Mouse (Mus musculus) brain, embryonic 14.5 days (tissue): ENCODE measurements around the gene Atp5b. TPM values are rescaled to one million over a fixed set of nuclear protein-coding genes. Genes with fewer than 3 reads are reported as not detected.
"Not testable (repeated sequence)": the region's sequence is repeated elsewhere in the genome, so short reads cannot be mapped to it uniquely, and the experiment has no call there.

Experiments
- DNase-seq: peaks from one replicate; pipeline ENCODE4 v3.0.0-alpha.2; 2011; ENCODE audit warnings: low read depth
- CTCF ChIP-seq: fragments of 200-500 bp; IDR thresholded peaks from 2 replicates; pipeline ENCODE4 v1.5.1; 2012; ENCODE audit warnings: inconsistent platforms, mild to moderate bottlenecking, moderate library complexity, borderline replicate concordance; ENCODE audit not compliant: insufficient read depth, insufficient read length; ENCODE audit errors: extremely low read depth
- POLR2A ChIP-seq: fragments of 200-500 bp; IDR thresholded peaks from 2 replicates; pipeline ENCODE4 v1.6.1; 2012; ENCODE audit warnings: mild to moderate bottlenecking, inconsistent platforms, borderline replicate concordance; ENCODE audit not compliant: poor library complexity, insufficient read depth, insufficient read length, severe bottlenecking; ENCODE audit errors: extremely low read depth
- polyA plus RNA-seq: library from polyadenylated mRNA; depleted of rRNA; stranded (reverse); fragments of >200 nt; gene quantifications from 2 replicates; pipeline ENCODE4 v1.2.3, GENCODE M21; 2012

The Atp5b gene
- polyA plus RNA-seq, 1 experiment: 1,616 TPM

DNA sequence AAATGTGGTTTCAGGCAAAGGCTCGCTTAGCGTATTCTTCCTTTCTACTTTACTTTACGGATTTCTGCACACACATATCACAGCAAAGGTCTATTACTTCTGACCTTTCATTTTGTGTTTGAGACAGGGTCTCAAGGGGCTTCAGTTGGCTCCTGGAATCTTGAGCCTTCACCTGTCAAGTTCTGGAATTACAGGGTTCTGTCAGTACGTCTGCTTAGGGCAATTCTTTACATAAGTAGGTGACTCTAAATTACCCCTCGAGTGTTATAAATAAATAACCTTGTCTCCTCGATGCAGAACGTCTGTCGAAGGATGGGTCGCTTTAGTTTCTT lies 630 bp upstream of the Atp5b start:
- TF ChIP-seq POLR2A (no peak), CTCF (no peak)
- DNase-seq: no peak

DNA sequence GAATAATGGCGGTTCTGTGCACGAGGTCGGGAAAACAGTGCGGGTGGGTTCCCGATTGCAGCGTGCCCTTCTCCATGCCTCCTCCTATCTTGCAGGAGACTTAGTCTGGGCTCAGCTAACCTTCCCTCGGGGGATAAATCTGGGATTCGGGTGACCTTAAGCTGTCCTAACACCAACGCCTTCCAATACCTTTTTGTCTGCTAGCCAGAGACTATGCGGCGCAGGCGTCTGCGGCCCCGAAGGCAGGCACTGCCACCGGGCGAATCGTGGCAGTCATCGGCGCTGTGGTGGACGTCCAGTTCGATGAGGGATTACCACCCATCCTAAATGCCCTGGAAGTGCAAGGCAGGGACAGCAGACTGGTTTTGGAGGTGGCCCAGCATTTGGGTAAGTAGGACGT lies 615 bp downstream of the Atp5b start:
- TF ChIP-seq CTCF (no peak), POLR2A (no peak)
- no peak for DNase-seq

DNA sequence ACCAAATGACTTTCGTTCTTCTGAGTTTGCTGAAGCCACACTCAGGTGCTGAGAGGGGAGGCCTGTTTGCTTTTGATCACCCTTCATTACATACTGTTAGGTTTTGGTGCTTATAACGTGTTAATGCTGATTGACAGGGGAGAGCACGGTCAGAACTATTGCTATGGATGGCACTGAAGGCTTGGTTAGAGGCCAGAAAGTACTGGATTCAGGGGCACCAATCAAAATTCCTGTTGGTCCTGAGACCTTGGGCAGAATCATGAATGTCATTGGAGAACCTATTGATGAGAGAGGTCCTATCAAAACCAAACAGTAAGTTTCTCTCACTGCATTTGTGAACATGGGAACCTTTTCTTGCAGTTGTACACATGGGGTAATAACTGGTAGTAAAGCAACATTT lies 1.1 kb downstream of the Atp5b start:
- no peak for DNase-seq
- TF ChIP-seq POLR2A (no peak), CTCF (no peak)

DNA sequence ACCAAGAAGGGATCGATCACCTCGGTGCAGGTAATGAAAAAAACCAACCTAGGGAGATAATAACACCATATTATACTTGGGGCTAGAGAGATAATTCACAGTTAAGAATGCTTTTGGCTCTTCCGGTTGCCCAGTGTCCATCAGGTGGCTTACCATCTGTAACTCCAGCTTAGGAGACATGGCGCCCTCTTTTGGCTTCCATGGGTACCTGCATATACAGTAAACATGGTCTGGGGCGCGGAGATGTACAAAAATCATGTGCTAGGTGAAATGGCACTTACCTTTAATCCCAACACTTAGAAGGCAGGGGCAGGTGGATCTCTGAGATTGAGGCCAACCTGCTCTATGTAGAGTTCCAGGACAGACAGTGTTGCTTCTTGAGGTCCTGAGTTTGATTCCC lies 3.3 kb downstream of the Atp5b start:
- TF ChIP-seq POLR2A (no peak), CTCF (peak; percentile 45; the same call in 1 of the 2 replicates)
- peak; percentile 49 for DNase-seq

DNA sequence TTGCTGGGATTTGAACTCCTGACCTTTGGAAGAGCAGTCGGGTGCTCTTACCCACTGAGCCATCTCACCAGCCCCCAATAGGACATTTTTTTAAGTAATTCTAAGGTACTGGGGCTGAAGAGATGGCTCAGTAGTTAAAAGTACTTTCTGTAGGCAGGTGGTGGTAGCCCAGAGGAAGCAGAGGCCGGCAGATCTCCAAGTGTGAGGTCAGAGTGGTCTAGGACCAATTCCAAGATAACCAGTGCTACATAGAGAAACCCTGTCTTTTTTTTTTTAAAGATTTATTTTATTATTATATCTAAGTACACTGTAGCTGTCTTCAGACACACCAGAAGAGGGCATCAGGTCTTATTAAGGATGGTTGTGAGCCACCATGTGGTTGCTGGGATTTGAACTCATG lies 4.1 kb downstream of the Atp5b start:
- DNase-seq: not testable (repeated sequence)

DNA sequence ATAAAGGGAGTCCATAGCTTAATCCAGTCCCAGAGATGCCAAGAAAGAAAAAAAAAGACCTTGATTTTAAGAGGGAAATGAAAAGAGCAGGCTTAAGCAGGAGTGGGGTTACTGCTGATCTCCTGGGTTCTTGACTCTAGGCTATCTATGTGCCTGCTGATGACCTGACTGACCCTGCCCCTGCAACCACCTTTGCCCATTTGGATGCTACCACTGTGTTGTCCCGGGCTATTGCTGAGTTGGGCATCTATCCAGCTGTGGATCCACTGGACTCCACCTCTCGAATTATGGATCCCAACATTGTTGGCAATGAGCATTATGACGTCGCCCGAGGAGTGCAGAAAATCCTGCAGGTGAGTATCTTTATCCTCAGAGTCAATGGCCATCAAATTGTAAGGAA lies 5.1 kb downstream of the Atp5b start:
- DNase-seq: no peak

DNA sequence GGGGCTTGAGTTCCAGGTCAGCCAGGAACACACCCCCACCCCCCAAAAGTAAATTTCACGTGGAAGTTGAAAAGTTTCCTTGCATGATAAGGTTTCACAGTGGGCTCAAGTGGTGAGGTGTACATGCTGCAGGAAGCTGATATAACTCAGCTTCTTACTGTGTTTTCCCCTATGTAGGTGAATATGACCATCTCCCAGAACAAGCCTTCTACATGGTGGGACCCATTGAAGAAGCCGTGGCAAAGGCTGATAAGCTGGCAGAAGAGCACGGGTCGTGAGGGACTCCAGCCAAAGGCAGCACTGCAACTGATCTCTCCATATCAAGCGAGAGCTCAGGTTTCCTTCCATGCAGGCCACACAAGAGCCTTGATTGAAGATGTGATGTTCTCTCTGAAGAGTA lies 6.8 kb downstream of the Atp5b start:
- TF ChIP-seq CTCF (no peak), POLR2A (no peak)
- no peak for DNase-seq

More for the DNA sequence above, 5.1 kb downstream of the Atp5b start:
- TF ChIP-seq CTCF (no peak), POLR2A (no peak)

DNA sequence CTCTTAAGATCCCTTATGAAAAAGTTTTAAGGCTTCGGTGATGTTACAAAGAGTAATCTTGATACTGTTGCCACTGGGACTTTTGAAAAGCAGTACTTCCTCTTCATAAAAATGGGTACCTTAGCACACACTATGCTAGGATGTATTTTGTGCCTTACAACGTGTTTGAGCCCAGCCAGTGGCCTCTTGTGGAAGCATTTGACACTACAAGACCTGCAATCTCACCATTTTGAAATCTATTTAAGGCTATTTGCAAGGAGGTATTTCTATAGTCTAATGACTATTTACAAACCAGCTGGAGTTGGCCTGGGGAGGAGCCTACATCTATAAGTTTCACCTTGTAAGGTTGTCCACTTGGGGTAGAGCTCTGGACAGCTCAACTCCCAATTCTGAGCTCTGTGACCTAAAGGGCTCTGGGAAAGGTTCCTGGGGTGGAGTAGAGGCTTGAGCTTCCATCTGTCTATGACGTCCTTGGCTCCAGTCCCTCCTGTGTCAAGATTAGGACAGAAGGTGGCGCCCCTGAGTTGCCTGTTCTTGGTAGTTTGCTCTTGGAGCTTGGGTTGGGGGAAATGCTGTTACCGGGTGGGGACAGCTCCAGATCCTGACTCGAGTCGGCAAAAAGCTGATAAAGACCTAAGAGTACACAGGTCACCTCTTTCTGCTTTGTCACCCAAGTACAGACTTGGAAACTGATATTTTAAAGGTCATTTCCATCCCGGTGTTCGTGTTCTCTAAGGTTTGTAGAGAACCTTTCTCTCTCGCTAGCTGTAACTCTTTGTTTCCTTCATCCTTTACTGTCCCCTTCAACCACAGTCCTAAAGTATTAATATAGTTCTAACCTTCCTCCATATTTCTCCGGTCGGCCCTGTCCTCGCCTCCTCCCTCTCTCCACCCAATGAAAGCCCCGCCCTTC lies 7.8 kb downstream of the Atp5b start:
- TF ChIP-seq POLR2A (no peak), CTCF (peak; percentile 82)

DNA sequence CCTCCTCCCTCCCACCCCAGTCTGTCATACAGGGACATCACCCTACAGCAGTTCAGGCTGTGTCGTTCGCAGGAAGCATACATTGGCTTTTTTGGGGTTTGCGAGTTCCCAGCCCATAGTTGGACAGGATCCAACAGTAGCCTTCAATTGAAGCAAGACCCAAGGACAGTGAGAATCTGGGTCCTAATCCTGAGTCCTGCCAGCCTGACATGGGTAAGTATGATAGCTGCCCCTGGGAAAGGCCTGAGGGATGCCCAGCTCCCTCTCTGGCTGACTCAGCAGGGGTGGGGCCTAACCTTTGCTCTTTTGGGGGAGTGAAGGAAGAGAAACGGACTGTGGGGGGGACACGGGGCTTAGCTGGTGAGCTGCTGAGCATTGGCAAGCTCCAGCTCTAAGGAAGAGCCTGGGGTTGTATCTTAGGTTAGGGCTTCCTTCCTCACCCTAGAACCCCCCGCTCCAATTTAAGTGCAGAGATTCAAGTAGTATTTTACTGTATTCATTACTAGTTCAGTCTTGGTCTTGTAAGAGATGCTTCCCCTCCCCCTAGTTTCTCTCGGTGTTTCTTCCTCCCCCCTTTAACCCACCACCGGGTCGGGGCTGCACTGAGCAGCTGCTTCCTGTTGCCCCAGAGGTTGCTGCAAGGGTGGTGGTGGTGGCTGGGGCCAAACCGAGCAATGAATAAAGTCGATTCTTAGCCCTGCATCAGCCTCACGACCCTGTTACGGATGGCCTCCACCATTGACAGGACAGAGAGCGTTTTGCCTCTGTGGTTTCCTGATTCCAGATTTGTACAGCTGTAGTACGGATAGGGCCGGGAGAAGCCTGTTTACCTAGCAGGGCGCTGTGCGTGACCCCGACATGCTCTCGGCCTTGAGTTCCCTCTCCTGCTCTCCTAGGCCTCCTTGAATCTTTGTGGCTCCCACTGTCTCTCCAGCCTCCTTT lies 8.8 kb downstream of the Atp5b start, which contains the start of gene Baz2a:
Gene Baz2a (plus strand): TSS at position 14 of the 942 bp plus-strand sequence.
- TF ChIP-seq POLR2A (no peak), CTCF (no peak)
- peak; percentile 45 for DNase-seq

More for the DNA sequence above, 7.8 kb downstream of the Atp5b start:
- DNase-seq: peak; percentile 92

DNA sequence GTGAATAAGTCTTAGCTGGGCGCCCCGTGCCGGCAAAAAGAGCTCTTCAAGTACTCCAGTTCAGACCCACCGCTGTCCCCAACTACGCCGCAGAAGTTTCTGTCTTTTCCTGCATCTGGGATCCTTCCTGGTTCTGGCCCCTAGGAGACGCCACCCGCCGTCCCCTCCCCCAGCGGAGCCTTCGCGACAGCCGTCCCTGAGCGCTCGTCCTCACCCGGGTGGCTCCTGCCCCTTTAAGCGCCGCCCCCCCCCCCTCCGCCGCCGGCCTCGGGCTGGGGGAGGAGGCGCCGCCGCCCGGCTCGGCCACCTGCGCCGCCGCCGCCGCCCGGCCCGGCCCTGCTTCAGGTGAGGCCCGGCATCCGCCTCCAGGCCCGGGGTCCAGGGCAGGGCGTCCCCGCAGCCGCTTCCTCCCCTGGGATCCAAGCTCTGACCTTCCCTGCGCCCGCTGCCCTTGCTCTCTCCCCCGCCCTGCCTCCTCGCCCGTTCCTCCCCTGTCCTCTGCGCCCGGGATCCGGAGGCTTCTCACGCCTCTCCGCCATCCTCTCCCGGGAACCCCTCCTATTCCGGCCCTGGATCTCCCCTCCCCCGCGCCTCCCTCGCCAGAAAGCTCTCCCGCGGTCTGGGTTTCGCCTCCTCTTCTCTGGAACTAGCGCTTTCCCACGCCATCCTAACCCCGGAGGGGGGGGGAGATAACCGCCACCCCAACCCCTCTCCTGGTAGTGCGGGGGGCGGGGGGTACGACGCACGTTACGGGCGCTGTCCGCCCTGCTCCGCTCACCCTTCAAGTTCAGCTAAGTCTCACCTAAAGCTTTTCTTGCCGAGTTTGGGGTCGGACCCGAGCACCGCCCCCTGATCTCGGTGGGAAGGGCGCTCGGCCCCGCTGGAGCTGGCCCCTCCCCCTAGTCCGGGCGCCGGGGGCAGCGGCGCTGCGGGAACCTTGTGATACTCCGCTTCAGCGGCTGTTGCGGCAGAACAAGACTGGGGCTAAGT lies 9.7 kb downstream of the Atp5b start:
- DNase-seq: peak; percentile 88
- TF ChIP-seq CTCF (peak; percentile 52; the same call in 1 of the 2 replicates), POLR2A (no peak)

DNA sequence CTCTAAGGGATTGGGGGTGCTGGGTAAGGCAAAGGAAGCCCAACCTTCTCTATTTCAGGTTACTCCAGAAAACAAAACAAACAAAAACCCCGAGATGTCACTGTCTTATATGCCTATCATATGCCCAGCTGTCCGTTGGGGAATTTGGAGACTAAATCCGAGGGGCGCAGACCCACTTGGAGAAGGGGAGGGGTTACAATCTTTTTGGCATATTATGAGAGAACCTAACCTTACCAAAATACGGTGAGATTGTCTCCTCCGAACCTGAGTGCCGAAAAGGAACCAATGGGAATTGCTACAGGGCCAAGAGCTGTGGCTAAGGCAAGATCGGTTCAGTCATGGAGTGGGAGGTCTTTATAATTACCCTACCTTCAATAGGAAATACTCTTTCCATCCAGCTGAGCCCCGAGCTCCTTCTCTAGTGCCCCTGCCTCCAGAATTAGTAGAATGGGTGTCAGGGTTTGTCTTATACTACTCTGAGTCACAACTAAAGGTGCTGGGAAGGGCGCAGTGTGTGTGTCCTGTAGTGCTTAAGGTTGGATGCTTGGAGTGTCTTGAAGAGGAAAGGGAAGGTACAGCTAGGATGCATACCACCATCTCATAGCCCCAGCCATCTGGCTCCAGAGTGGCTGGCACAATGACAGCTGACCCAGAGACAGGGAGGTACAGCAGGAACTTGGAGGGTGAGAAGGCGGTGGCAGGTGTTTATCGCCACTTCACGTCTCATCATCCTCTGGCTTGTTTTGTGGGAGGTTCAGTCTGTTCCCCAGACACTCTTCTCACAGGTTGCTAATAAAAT lies 10.6 kb downstream of the Atp5b start:
- peak; percentile 31 for DNase-seq
- TF ChIP-seq CTCF: no peak
- no peak for TF ChIP-seq POLR2A
